Mouse (Mus musculus) heart, postnatal 0 days (tissue): ENCODE measurements at regions not wholly inside any gene's neighbourhood (a gene's known extent, or its start where the extent isn't known, plus 50 kb on each side); places are given as distances from the start of the nearest gene placed in this dataset.

Source experiments
- CTCF ChIP-seq: IDR thresholded peaks from 2 replicates; pipeline ENCODE4 v1.5.1; 2016; ENCODE audit warnings: antibody characterized with exemption, control low read depth, low read depth
- EP300 ChIP-seq: IDR thresholded peaks from 2 replicates; pipeline ENCODE4 v1.6.1; 2016; ENCODE audit warnings: antibody characterized with exemption, low read depth

- peak; percentile 27 for TF ChIP-seq CTCF
- TF ChIP-seq EP300: no peak
These were observed 228.9 kb upstream of the 1700056E22Rik start for GRCm38 (mm10) chr1:184262975-184263374.
